Mouse (Mus musculus): Measurements from ENCODE around the gene Smap2.

- TF ChIP-seq CTCF (IDR thresholded peaks at IDR 0.05; ENCODE audit: borderline replicate concordance, insufficient read depth, low read length) (no peak), POLR2A (IDR thresholded peaks at IDR 0.05; ENCODE audit: low read depth, low read length) (peak; percentile 79)
Measured at GRCm38 (mm10) chr4:120951428-120951973, 65.5 kb downstream of the Smap2 start, which contains the start of gene Zfp69.

Data from embryonic fibroblast, embryonic 13.5 days (primary cell).